Mouse (Mus musculus) CH12.LX (cell line): Measurements from ENCODE around the gene Ap1g2. TPM values are rescaled to one million over a fixed set of nuclear protein-coding genes. Genes with fewer than 3 reads are reported as not detected.

Experiments used
- DNase-seq: peaks from one replicate; pipeline ENCODE4 v3.0.0-alpha.2; 2013; ENCODE audit errors: extremely low read depth
- H3K27ac ChIP-seq: 2 replicates; pipeline ENCODE4 v1.5.1; 2012; ENCODE audit warnings: low read depth, mild to moderate bottlenecking, control low read depth, moderate library complexity; ENCODE audit not compliant: insufficient read depth
- H3K27me3 ChIP-seq: replicated peaks from 2 replicates; pipeline ENCODE3; 2012; ENCODE audit warnings: inconsistent platforms
- H3K36me3 ChIP-seq, 2 experiments: replicated peaks in 1 of 2; 2 replicates each; pipeline versions ENCODE3 to v1.6.1; 2012; ENCODE audit warnings: inconsistent platforms in 1 of 2, low read length in 1 of 2, mild to moderate bottlenecking in 1 of 2, mixed read lengths in 1 of 2, moderate library complexity in 1 of 2; ENCODE audit not compliant: control insufficient read depth in 1 of 2, insufficient read depth in 1 of 2
- H3K4me1 ChIP-seq, 2 experiments: 2 replicates each; pipeline ENCODE4 v1.6.1; 2012; ENCODE audit warnings: inconsistent platforms in 1 of 2, moderate library complexity in 1 of 2; ENCODE audit not compliant: insufficient read depth in 2 of 2, control insufficient read depth in 1 of 2
- H3K4me2 ChIP-seq: 2 replicates; pipeline ENCODE4 v1.6.1; 2012; ENCODE audit warnings: low read depth, mild to moderate bottlenecking, control low read depth; ENCODE audit not compliant: poor library complexity, insufficient read depth, severe bottlenecking
- H3K4me3 ChIP-seq, 3 experiments: fragments of 150-350 bp in 1 of 3; sonication (generic) in 1 of 3; replicated peaks in 1 of 3; 2 replicates each; pipeline versions ENCODE3 to v1.5.1; 2011 to 2012; ENCODE audit warnings: low read depth in 2 of 3, low read length in 2 of 3, mild to moderate bottlenecking in 2 of 3, moderate library complexity in 2 of 3, control low read depth in 1 of 3, improper control_type of control experiment in 1 of 3, inconsistent platforms in 1 of 3, mixed read lengths in 1 of 3; ENCODE audit not compliant: poor library complexity in 1 of 3
- H3K79me2 ChIP-seq: replicated peaks from 2 replicates; pipeline ENCODE4 v1.6.1; 2012; ENCODE audit warnings: mild to moderate bottlenecking, moderate library complexity; ENCODE audit not compliant: control insufficient read depth, poor library complexity, insufficient read depth, severe bottlenecking; ENCODE audit errors: extremely low read depth
- H3K9ac ChIP-seq: 2 replicates; pipeline ENCODE4 v1.6.1; 2012; ENCODE audit warnings: low read depth, mild to moderate bottlenecking, control low read depth, moderate library complexity; ENCODE audit not compliant: insufficient read depth
- H3K9me3 ChIP-seq: replicated peaks from 2 replicates; pipeline ENCODE3; 2012; ENCODE audit warnings: low read length, inconsistent platforms, mixed read lengths
- BHLHE40 ChIP-seq: IDR thresholded peaks from 2 replicates; pipeline ENCODE4 v1.6.1; 2011; ENCODE audit warnings: mild to moderate bottlenecking, low read depth, low read length, improper control_type of control experiment
- CHD2 ChIP-seq: IDR thresholded peaks from 2 replicates; pipeline ENCODE4 v1.6.1; 2011; ENCODE audit warnings: low read length, improper control_type of control experiment
- ELF1 ChIP-seq: IDR thresholded peaks from 2 replicates; pipeline ENCODE4 v1.6.1; 2014; ENCODE audit warnings: low read depth, mild to moderate bottlenecking, inconsistent platforms, low read length, improper control_type of control experiment
- EP300 ChIP-seq: IDR thresholded peaks from 2 replicates; pipeline ENCODE4 v1.6.1; 2011; ENCODE audit warnings: low read length, improper control_type of control experiment
- ETS1 ChIP-seq: conservative IDR thresholded peaks from 2 replicates; pipeline ENCODE4 v1.6.1; 2012; ENCODE audit warnings: low read depth, mild to moderate bottlenecking, inconsistent platforms, low read length, improper control_type of control experiment, moderate library complexity
- GABPA ChIP-seq: IDR thresholded peaks from 2 replicates; pipeline ENCODE4 v1.6.1; 2012; ENCODE audit warnings: low read depth, low read length, improper control_type of control experiment, inconsistent platforms; ENCODE audit not compliant: insufficient replicate concordance
- IRF4 ChIP-seq: IDR thresholded peaks from 2 replicates; pipeline ENCODE4 v1.6.1; 2014; ENCODE audit warnings: low read depth, mild to moderate bottlenecking, inconsistent platforms, low read length, improper control_type of control experiment
- JUN ChIP-seq: IDR thresholded peaks from 2 replicates; pipeline ENCODE4 v1.6.1; 2011; ENCODE audit warnings: low read depth, mild to moderate bottlenecking, low read length, improper control_type of control experiment, moderate library complexity; ENCODE audit not compliant: insufficient read depth
- JUND ChIP-seq: conservative IDR thresholded peaks from 2 replicates; pipeline ENCODE4 v1.6.1; 2011; ENCODE audit warnings: low read depth, low read length, improper control_type of control experiment
- KAT2A ChIP-seq: IDR thresholded peaks from 2 replicates; pipeline ENCODE4 v1.6.1; 2012; ENCODE audit warnings: low read length, improper control_type of control experiment, inconsistent platforms; ENCODE audit not compliant: insufficient replicate concordance
- MAX ChIP-seq: IDR thresholded peaks from 2 replicates; pipeline ENCODE4 v1.6.1; 2011; ENCODE audit warnings: low read length, improper control_type of control experiment
- MAZ ChIP-seq: IDR thresholded peaks from 2 replicates; pipeline ENCODE4 v1.6.1; 2012; ENCODE audit warnings: low read depth, mild to moderate bottlenecking, inconsistent platforms, low read length, improper control_type of control experiment, moderate library complexity
- MEF2A ChIP-seq: IDR thresholded peaks from 2 replicates; pipeline ENCODE4 v1.6.1; 2014; ENCODE audit warnings: low read depth, mild to moderate bottlenecking, inconsistent platforms, low read length, improper control_type of control experiment, borderline replicate concordance
- MXI1 ChIP-seq: IDR thresholded peaks from 2 replicates; pipeline ENCODE4 v1.6.1; 2011; ENCODE audit warnings: mild to moderate bottlenecking, low read depth, low read length, improper control_type of control experiment
- MYC ChIP-seq: IDR thresholded peaks from 2 replicates; pipeline ENCODE4 v1.6.1; 2011; ENCODE audit warnings: low read depth, mild to moderate bottlenecking, improper control_type of control experiment, low read length
- NELFE ChIP-seq: IDR thresholded peaks from 2 replicates; pipeline ENCODE4 v1.6.1; 2011; ENCODE audit warnings: low read depth, low read length, improper control_type of control experiment
- NRF1 ChIP-seq: IDR thresholded peaks from 2 replicates; pipeline ENCODE4 v1.6.1; 2014; ENCODE audit warnings: low read depth, mild to moderate bottlenecking, inconsistent platforms, low read length, improper control_type of control experiment, moderate library complexity
- PAX5 ChIP-seq: IDR thresholded peaks from 2 replicates; pipeline ENCODE4 v1.6.1; 2012; ENCODE audit warnings: low read length, inconsistent platforms, mixed read lengths
- POLR2A ChIP-seq: IDR thresholded peaks from 2 replicates; pipeline ENCODE4 v1.6.1; 2011; ENCODE audit warnings: low read depth, mild to moderate bottlenecking, improper control_type of control experiment, low read length
- POLR2AphosphoS2 ChIP-seq: IDR thresholded peaks from 2 replicates; pipeline ENCODE4 v1.6.1; 2011; ENCODE audit warnings: low read depth, low read length, improper control_type of control experiment
- RAD21 ChIP-seq: IDR thresholded peaks from 2 replicates; pipeline ENCODE4 v1.6.1; 2011; ENCODE audit warnings: low read depth, mild to moderate bottlenecking, low read length, improper control_type of control experiment, moderate library complexity
- SIN3A ChIP-seq: IDR thresholded peaks from 2 replicates; pipeline ENCODE4 v1.6.1; 2012; ENCODE audit warnings: low read length, improper control_type of control experiment, inconsistent platforms
- SMC3 ChIP-seq: IDR thresholded peaks from 2 replicates; pipeline ENCODE4 v1.6.1; 2011; ENCODE audit warnings: low read depth, low read length, improper control_type of control experiment
- UBTF ChIP-seq: IDR thresholded peaks from 2 replicates; pipeline ENCODE4 v1.6.1; 2012; ENCODE audit warnings: low read depth, mild to moderate bottlenecking, inconsistent platforms, low read length, improper control_type of control experiment, moderate library complexity
- USF1 ChIP-seq: IDR thresholded peaks from 2 replicates; pipeline ENCODE4 v1.6.1; 2014; ENCODE audit warnings: low read depth, mild to moderate bottlenecking, inconsistent platforms, low read length, improper control_type of control experiment
- ZC3H11A ChIP-seq: IDR thresholded peaks from 2 replicates; pipeline ENCODE4 v1.6.1; 2012; ENCODE audit warnings: low read depth, mild to moderate bottlenecking, inconsistent platforms, low read length, improper control_type of control experiment
- ZKSCAN1 ChIP-seq: IDR thresholded peaks from 2 replicates; pipeline ENCODE4 v1.6.1; 2012; ENCODE audit warnings: low read depth, inconsistent platforms, low read length, improper control_type of control experiment, borderline replicate concordance
- ZMIZ1 ChIP-seq: IDR thresholded peaks from 2 replicates; pipeline ENCODE4 v1.6.1; 2012; ENCODE audit warnings: low read depth, mild to moderate bottlenecking, inconsistent platforms, low read length, improper control_type of control experiment
- ZNF384 ChIP-seq: IDR thresholded peaks from 2 replicates; pipeline ENCODE4 v1.6.1; 2012; ENCODE audit warnings: low read depth, low read length, improper control_type of control experiment, inconsistent platforms
- dilution Hi-C: fragments of 300-500 bp; cut with MboI; formaldehyde crosslinking; loops from 2 replicates; pipeline ENCODE4 v1.14.3; 2020; ENCODE audit warnings: low sequenced_read_pairs; ENCODE audit not compliant: extremely low pct_unique_long_range_greater_than_20kb, extremely low pct_ligation_motif_present
- in situ Hi-C: fragments of 300-500 bp; cut with MboI; formaldehyde crosslinking; loops from 3 replicates; pipeline ENCODE4 v1.14.3; 2019; ENCODE audit warnings: low sequenced_read_pairs, low pct_ligation_motif_present, low pct_unique_long_range_greater_than_20kb, mixed read lengths
- polyA plus RNA-seq: library from polyadenylated mRNA; unstranded; fragments of >175 nt; gene quantifications from 2 replicates; pipeline ENCODE4 v1.2.1, GENCODE M21; 2012; ENCODE audit warnings: low read depth; ENCODE audit not compliant: insufficient read length
- total RNA-seq, 2 experiments: library from RNA; depleted of rRNA; stranded (reverse); fragments of 300-350 nt in 1 of 2; fragments of >200 nt in 1 of 2; gene quantifications; 2 replicates each; pipeline ENCODE4 v1.2.3; 2012 to 2014

The Ap1g2 gene
- total and polyA plus RNA-seq, 3 experiments, result 18.3 to 64.8 (median 28.5) TPM

DNA sequence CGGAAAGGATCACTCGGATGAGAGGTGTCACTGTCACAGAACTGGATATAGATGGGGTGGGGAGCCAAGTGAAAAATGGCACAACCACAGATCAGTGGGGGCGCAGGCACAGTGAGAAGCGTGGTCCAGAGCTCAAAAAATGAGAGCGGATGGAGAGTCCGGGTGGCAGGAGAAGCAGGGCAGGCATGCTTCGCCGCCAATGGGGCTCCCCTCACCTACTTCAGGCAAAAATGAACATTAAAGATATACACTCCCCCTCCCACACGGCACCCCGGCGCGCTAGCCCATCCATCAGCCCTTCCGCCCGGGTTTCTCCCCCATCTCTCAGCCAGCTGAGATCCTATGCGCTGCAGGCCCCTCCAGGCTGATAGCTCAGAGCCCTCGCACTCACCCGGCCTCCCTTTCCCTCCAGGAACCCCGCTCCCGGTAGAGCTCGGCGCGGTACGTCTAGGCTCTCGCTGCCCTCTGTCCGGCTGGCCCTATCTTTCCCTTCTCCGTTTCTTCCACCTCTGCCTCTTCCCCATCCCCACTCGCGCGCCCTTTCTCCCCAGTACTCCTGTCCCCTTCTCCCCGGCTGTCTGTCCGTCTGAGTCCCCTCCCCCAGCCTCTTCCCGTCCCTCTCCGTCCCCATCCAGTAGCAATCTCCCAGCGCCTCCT lies 15.1 kb downstream of the Ap1g2 start:
- no peaks in the 10 kb centered on the region for H3K36me3 ChIP-seq
- in situ Hi-C loops, result no loop called here
- no peaks in the 10 kb centered on the region for H3K79me2 ChIP-seq
- TF ChIP-seq SIN3A, result peak; percentile 25; the same call in 1 of the 2 replicates
- no peak for TF ChIP-seq USF1
- H3K27ac ChIP-seq, result no peak overlapping the region
- peaks cover 2% of the 10 kb centered on the region for H3K27me3 ChIP-seq
- H3K4me1 ChIP-seq, result peaks cover 10 to 39% of the 10 kb centered on the region in 2 experiments
- dilution Hi-C loops, result no loop called here
- peak overlapping the region; percentile 78 for H3K4me2 ChIP-seq
- peak overlapping the region; percentile 45 for H3K9ac ChIP-seq
- no peak for DNase-seq
- no peaks in the 10 kb centered on the region for H3K9me3 ChIP-seq
- peak overlapping the region; percentile 51 to 66 (median 55) for H3K4me3 ChIP-seq

DNA sequence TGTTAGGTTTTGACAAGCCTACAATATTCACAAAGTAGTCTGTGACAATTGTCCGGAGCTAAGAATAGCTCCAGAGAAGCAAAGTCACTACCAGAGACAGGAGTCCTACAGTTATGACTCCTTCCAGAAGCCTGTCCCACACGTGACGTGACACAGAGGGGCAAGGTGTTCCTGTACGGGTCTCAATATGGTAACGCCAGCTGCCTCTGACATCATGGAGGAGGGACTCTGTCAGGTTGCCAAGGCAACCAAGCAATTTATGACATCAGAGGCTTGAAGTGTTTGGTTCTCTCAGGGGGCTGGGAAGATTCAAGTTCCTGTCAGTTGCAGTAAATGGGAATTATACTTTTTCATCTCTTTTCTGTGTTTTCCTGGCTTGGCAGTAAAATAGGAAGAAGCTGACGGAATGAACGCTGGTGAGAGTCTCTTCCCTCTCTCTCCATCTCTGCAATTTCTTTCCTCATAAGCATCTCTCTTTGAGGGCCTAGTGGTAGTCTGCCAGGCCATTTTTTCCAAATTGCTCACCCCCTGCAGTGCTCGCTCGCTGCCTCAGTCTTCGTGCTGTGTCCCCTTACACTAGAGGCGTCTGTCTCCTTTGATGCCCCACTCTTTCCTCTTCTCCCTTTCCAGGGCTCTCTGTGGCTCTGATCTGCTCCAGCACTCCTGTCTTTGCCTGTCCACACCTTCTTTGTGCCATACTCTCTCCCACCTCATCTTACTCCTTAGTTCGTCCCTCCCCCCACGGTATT lies 17.0 kb downstream of the Ap1g2 start:
- Histone ChIP-seq H3K9me3 (no peaks in the 10 kb centered on the region), H3K4me1 (peaks cover 24 to 43% of the 10 kb centered on the region in 2 experiments), H3K4me3 (no peak overlapping the region), H3K79me2 (no peaks in the 10 kb centered on the region), H3K27ac (no peak overlapping the region), H3K36me3 (no peaks in the 10 kb centered on the region), H3K9ac (no peak overlapping the region), H3K4me2 (no peak overlapping the region), H3K27me3 (peaks cover 2% of the 10 kb centered on the region)
- TF ChIP-seq POLR2A (no peak), SIN3A (no peak), MAX (no peak), MAZ (no peak), NELFE (no peak), JUND (no peak), JUN (no peak), ETS1 (peak; percentile 77), ZC3H11A (no peak), MYC (no peak), MXI1 (peak; percentile 63), BHLHE40 (peak; percentile 88), RAD21 (no peak), ELF1 (no peak), USF1 (peak; percentile 30), CHD2 (no peak), IRF4 (peak; percentile 77), ZNF384 (no peak), ZMIZ1 (no peak), KAT2A (no peak), NRF1 (no peak), MEF2A (peak; percentile 76), EP300 (no peak), UBTF (no peak), GABPA (no peak), ZKSCAN1 (no peak), POLR2AphosphoS2 (no peak), SMC3 (no peak), PAX5 (no peak)
- in situ Hi-C loops, result no loop called here
- peak; percentile 56 for DNase-seq
- dilution Hi-C loops, result no loop called here
